Mouse (Mus musculus): ENCODE measurements around the gene Rpl29.

Rpl29 gene

GRCm38 (mm10) chr9:106473081-106473752 lies 44.0 kb downstream of the Rpl29 start:
- DNase-seq (ENCODE audit: low read depth, low spot score), result no peak

- DNase-seq (ENCODE audit: low read depth, low spot score), result no peak
These were observed 44.5 kb downstream of the Rpl29 start for GRCm38 (mm10) chr9:106473753-106474105.

GRCm38 (mm10) chr9:106474456-106474855 lies 45.2 kb downstream of the Rpl29 start:
- peak; percentile 83 for DNase-seq (ENCODE audit: low read depth, low spot score)

GRCm38 (mm10) chr9:106475046-106475445 lies 45.8 kb downstream of the Rpl29 start:
- DNase-seq (ENCODE audit: low read depth, low spot score), result peak; percentile 25

GRCm38 (mm10) chr9:106475663-106476001 lies 46.4 kb downstream of the Rpl29 start, which contains the start of gene Rrp9:
Gene Rrp9, plus strand, starts transcription at chr9:106475963.
- no peak for DNase-seq (ENCODE audit: low read depth, low spot score)

- DNase-seq (ENCODE audit: low read depth, low spot score), result peak; percentile 78
These were observed 47.0 kb downstream of the Rpl29 start for GRCm38 (mm10) chr9:106476002-106476923.

- peak; percentile 100 for DNase-seq (ENCODE audit: low read depth, low spot score)
These were observed 47.8 kb downstream of the Rpl29 start, which contains the start of gene Parp3 for GRCm38 (mm10) chr9:106476924-106477484. Gene Parp3, minus strand, starts transcription at chr9:106476949.

- DNase-seq (ENCODE audit: low read depth, low spot score), result peak; percentile 32
These were observed 48.4 kb downstream of the Rpl29 start for GRCm38 (mm10) chr9:106477649-106478048.

- DNase-seq (ENCODE audit: low read depth, low spot score), result no peak
These were observed 48.8 kb downstream of the Rpl29 start for GRCm38 (mm10) chr9:106478101-106478500.

- no peak for DNase-seq (ENCODE audit: low read depth, low spot score)
These were observed 51.3 kb downstream of the Rpl29 start for GRCm38 (mm10) chr9:106480541-106480940.

GRCm38 (mm10) chr9:106481075-106481474 lies 51.8 kb downstream of the Rpl29 start:
- DNase-seq (ENCODE audit: low read depth, low spot score), result no peak
